Mouse (Mus musculus): ENCODE data around the gene 4930432K21Rik.

Gene 4930432K21Rik

DNA sequence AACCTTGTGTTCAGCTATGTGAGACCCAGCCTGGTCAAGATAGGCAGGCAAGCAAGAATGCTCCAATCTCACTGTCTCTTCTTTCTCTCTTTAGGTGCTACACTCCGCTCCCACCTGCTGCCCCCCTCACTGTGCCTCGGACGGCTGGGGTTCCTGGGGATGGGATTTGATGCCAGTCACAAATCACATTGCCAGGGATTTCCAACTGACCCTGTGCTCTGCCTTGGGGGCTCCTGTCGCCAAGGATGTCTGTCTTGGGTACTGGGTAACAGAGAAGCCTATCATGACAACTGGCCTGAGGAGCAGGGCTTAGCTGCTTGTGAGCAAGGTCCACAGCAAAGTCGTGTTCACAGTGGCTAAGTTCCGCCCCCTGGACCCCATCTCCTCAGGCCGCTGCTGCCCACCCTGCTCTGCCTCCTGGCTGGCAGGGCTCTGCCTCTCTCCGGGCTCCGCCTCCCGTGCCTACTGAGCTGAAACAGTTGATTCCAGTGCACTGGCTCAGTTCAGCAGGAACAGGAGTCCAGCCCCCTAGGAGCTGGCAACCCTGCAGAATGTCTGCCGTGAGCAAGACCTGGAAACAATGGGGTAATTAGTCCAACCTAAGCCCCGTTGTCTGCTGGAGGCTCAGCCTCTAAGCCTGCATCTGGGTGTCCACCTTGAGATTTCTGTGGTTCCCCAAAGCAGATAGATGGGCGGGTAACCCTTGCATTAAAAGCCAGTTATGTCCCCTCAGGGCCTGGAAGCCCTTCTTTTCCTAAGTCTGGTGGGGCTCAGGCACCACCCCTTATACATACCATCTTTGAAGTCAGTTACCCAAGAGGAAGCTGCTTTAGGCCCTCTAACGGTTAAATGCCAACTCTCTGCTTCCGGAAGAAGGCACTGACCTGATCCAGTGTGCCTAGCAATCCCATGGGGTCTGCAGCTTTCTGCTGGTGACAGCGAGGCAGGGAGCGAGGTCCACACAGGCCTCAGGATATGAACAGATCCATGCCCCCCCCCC lies 60.9 kb downstream of the 4930432K21Rik start:
- no peak for DNase-seq (ENCODE audit: low spot score in 2 of 2)

DNA sequence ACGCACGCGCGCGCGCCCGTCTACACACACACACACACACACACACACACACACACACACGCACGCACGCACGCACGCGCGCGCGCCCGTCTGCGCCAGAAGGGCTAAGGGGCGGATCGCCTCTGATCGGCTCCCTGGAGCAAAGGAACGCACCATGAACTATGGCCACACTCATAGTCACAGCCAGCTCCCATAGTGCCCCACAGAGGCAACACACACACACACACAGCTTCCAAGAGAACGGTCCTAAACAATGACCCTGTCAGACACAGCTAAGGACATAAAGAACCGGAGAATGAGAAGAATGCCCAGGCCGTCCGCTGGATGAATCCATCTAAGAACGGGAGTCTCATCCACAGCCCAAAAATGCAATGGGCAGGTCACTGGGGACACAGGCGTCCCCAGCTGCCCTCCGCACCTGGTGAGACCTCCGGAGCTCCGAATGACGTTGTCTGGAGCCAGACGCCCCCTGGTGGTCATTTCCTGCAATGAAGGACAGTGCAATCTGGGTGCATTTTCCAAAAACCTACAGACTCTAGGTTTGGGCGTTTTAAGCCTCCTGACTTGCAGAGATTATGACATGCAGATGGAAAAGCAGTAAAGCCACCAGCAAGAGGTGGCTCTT lies 62.5 kb downstream of the 4930432K21Rik start:
- peak; percentile 72 to 86 for DNase-seq (ENCODE audit: low spot score in 2 of 2)

DNA sequence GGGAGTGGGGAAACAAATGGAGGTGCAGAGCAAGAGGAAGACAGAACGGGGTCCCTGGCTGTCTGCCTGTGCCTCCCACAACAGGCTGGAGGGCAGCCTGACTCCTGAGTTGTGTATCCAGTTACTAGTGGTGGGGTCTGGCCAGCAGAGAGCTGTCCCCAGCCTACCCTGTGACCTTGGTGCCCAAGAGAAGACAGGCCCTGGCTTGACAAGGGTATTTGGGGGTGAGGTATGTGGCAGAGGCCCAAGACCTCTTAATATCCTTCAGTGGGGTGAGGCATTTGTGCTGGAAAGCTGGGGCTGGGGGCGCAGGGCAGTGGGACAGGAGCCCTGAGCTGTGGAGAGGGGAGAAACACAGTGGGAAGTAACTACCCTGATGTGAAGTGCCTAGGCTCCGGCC lies 63.4 kb downstream of the 4930432K21Rik start:
- no peak for DNase-seq (ENCODE audit: low spot score in 2 of 2)

DNA sequence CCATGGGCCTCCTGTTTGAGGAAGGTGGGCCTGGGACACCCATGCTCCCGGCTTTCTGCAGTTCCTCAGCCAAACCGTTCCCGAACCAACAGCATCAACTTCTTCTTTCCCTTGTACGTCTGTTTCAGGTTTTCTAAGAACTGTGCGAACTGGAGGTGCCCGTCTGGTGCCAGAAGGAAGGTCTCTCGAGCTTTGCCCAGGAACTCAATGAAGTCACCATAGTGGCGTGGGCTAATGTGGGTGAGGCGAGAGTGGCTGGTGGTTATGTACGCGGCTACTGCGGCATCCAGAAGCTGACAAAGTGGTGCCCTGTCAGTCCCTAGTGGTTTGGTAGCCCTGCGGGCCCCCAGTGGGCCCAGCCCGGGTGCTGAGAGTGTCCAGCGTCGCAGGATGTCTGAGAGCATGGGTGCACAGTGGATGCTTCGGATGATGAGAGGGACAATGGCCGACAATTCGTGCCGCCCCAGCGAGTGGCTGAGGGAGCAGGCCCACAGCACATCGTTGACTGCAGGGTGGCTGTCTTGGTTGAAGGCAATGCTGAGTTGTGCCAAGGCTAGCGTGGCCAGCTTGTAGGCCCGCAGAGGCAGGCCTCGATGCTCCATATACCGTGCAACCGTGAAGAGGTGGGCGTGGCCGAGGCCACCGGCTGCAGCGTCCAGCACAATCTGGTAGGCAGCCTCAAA lies 64.2 kb downstream of the 4930432K21Rik start:
- no peak for DNase-seq (ENCODE audit: low spot score in 2 of 2)

DNA sequence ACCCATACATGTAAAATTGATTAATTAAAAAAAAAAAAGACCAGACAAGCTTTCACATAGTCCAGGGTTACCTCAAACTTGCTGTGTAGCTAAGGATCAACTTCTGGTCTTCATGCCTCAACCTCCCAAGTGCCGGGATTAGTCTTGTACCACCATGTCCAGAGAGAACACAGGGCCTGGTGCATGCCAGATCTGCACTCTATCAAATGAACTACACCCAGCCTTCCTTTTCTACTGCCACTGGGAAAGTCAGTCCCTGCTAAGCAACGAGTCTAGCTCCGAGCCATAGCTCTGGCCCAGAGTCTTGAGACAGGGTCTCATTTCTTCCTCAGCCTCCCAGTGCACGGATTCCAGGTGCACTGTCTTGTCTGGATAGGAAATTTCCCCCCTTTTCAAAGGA lies 65.5 kb downstream of the 4930432K21Rik start:
- DNase-seq (ENCODE audit: low spot score in 2 of 2), result no peak

DNA sequence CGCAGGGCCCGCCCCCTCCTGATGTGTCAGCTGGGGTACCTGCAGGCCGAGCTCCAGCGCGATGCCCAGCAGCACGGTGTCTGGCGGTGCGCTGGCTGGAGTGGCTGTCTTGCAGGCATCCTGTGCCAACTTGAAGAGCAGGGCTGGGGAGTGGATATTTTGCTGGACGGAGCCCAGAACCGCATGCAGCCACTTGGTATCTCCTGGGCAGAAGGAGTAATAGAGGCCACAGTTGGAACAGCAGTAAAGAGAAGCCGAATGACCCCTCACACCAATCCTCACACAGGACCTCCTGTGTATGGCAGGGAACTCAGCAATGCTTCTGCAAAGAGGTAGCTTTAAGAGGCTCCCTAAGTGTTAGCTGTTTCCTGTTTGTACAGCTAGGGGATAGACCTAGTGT lies 69.4 kb downstream of the 4930432K21Rik start:
- no peak for DNase-seq (ENCODE audit: low spot score in 2 of 2)

DNA sequence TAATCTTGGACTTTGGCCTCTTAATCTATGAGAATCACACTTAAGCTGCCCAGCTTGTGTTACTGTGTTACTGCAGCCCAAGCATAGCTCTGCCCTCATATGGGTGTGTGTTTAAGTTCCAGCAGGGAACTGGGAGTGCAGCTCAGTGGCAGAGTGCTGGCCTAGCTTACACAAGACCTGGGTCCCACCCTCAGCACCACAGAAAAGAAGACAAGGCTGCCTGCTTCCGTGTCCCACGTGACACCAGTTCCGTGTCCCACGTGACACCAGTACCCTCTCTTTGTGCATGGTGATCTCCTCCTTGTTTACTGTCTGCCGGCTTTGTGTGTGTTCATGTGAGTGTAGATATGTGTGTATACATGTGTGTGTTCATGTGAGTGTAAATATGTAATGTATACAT lies 70.3 kb downstream of the 4930432K21Rik start:
- DNase-seq (ENCODE audit: low spot score in 2 of 2), result no peak

DNA sequence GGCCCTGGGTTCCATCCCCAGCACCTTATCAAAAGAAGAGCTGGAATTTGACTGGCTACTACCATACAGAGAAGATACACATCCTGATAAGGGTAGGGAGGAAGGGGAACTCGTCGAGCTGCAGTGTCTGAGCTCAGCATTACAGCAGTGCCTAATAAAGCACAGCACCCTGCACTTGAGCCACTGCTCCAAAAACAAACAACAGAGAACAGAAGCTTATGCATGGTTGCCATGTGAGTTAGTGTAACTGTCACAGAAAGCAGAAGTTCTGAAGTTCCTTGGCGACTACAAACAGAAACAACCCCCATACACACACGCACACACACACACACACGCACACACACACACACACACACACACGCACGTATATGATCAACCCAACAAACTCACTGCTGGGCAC lies 72.3 kb downstream of the 4930432K21Rik start:
- no peak for DNase-seq (ENCODE audit: low spot score in 2 of 2)
